Comparison of ENCODE assay signal across 14 mouse cellular contexts in genomic region chr14:55470806-55471205, GRCm38 (mm10). TPM values are rescaled to one million over a fixed set of nuclear protein-coding genes. Genes with fewer than 3 reads are reported as not detected.
DNase-seq lines count a peak whose midpoint lies in the region; ATAC-seq and TF ChIP-seq lines count a peak whose summit lies in the region.
"Had no signal": no experiment of that assay in that cellular context is flagged by ENCODE, and none has a peak within 500 bp of the region (broad histone marks: within the 10 kb centered on the region; RNA-seq: fewer than 3 reads in every experiment).

No protein-coding gene starts in this region.

- WGBS in hindbrain, embryonic 15.5 days, result 15% methylated on average over 10 of the region's 10 CpGs
- 11% methylated on average over 10 of the region's 10 CpGs for WGBS in hindbrain, embryonic 10.5 days
- 2% methylated on average over 10 of the region's 10 CpGs for WGBS in liver, embryonic 12.5 days (ENCODE audit: insufficient replicate concordance)

- TF ChIP-seq POLR2A in ES-Bruce4 (IDR thresholded peaks at IDR 0.05; ENCODE audit: insufficient read depth, low read length), result no peak

- no peaks in the 10 kb centered on the region for H3K9me3 ChIP-seq in hindbrain, embryonic 15.5 days
- H3K9me3 ChIP-seq in hindbrain, embryonic 10.5 days, result no peaks in the 10 kb centered on the region
- no peaks in the 10 kb centered on the region for H3K9me3 ChIP-seq in ES-Bruce4 (replicated peaks; ENCODE audit: control insufficient read depth, insufficient read depth, low read length, poor library complexity, severe bottlenecking)
- no peaks in the 10 kb centered on the region for H3K9me3 ChIP-seq in liver, embryonic 12.5 days (replicated peaks)

- H3K36me3 ChIP-seq in hindbrain, embryonic 15.5 days, result no peaks in the 10 kb centered on the region
- no peaks in the 10 kb centered on the region for H3K36me3 ChIP-seq in hindbrain, embryonic 10.5 days
- no peaks in the 10 kb centered on the region for H3K36me3 ChIP-seq in ES-Bruce4 (ENCODE audit: control insufficient read depth, insufficient read depth, low read length, poor library complexity, severe bottlenecking)
- no peaks in the 10 kb centered on the region for H3K36me3 ChIP-seq in liver, embryonic 12.5 days

- no peak for ATAC-seq in hindbrain, embryonic 15.5 days (ENCODE audit: low FRiP score, low read depth)
- ATAC-seq in liver, embryonic 12.5 days, result no peak

- H3K9ac ChIP-seq in hindbrain, embryonic 15.5 days, result no peak overlapping the region
- H3K9ac ChIP-seq in ES-Bruce4 (ENCODE audit: low read depth, poor library complexity, severe bottlenecking), result 0 out of 2 replicates have a peak overlapping the region, but pooled peaks have one; percentile 26
- no peak overlapping the region for H3K9ac ChIP-seq in liver, embryonic 12.5 days

- TF ChIP-seq EP300 in ES-Bruce4 (IDR thresholded peaks at IDR 0.05; ENCODE audit: insufficient read depth, low read depth, low read length), result peak; percentile 61; the same call in 1 of the 2 replicates

- DNase-seq in hindbrain, embryonic 10.5 days (ENCODE audit: low spot score), result no peak
- DNase-seq in embryo, embryonic 9.5 days (ENCODE audit: extremely low spot score), result peak; percentile 35
- no peak for DNase-seq in cerebellum, adult 18-20 months
- DNase-seq in gastrocnemius, postnatal 25 days, result no peak
- no peak for DNase-seq in cerebellum, adult 9-11 months
- DNase-seq: adrenal gland, adult 8-10 months; cerebellum, postnatal 36 days; layer of hippocampus, adult 9-11 months; thymus, adult 18-20 months had no signal

- H3K27ac ChIP-seq in hindbrain, embryonic 15.5 days (replicated peaks), result no peak overlapping the region
- H3K27ac ChIP-seq in hindbrain, embryonic 10.5 days, result no peak overlapping the region
- no peak overlapping the region for H3K27ac ChIP-seq in ES-Bruce4 (ENCODE audit: insufficient read depth, low read length)
- H3K27ac ChIP-seq in liver, embryonic 12.5 days, result no peak overlapping the region

- H3K27me3 ChIP-seq in hindbrain, embryonic 15.5 days, result no peaks in the 10 kb centered on the region
- no peaks in the 10 kb centered on the region for H3K27me3 ChIP-seq in hindbrain, embryonic 10.5 days (ENCODE audit: insufficient read depth, poor library complexity, severe bottlenecking)
- H3K27me3 ChIP-seq in ES-Bruce4 (ENCODE audit: control insufficient read depth, insufficient read depth, low read length, poor library complexity, severe bottlenecking), result no peaks in the 10 kb centered on the region
- peaks cover 27% of the 10 kb centered on the region for H3K27me3 ChIP-seq in liver, embryonic 12.5 days (replicated peaks)

- H3K4me2 ChIP-seq in hindbrain, embryonic 15.5 days, result 0 out of 2 replicates have a peak overlapping the region, but pooled peaks have one; percentile 5
- peak overlapping the region; percentile 8 for H3K4me2 ChIP-seq in liver, embryonic 12.5 days

- H3K4me3 ChIP-seq in hindbrain, embryonic 15.5 days, result no peak overlapping the region
- no peak overlapping the region for H3K4me3 ChIP-seq in hindbrain, embryonic 10.5 days
- H3K4me3 ChIP-seq in ES-Bruce4 (ENCODE audit: low read depth, low read length), result 0 out of 2 replicates have a peak overlapping the region, but pooled peaks have one; percentile 9
- no peak overlapping the region for H3K4me3 ChIP-seq in liver, embryonic 12.5 days

- TF ChIP-seq CTCF in ES-Bruce4 (IDR thresholded peaks at IDR 0.05; ENCODE audit: low read depth, low read length), result no peak

- H3K4me1 ChIP-seq in hindbrain, embryonic 15.5 days (replicated peaks), result no peaks in the 10 kb centered on the region
- peaks cover 18% of the 10 kb centered on the region; the same call in 1 of the 2 replicates for H3K4me1 ChIP-seq in hindbrain, embryonic 10.5 days (replicated peaks)
- H3K4me1 ChIP-seq in ES-Bruce4 (ENCODE audit: control insufficient read depth, insufficient read depth, low read length), result peaks cover 5% of the 10 kb centered on the region
- peaks cover 24% of the 10 kb centered on the region for H3K4me1 ChIP-seq in liver, embryonic 12.5 days

RNA-seq across cellular contexts. Expression of gene Dhrs4, which starts 7.8 kb away (rescaled TPM):
- polyA plus RNA-seq in hindbrain, embryonic 15.5 days (2015; fragmentation: Nextera tagmentation; extraction: Ambion mirVana), result 25.2 and 26.3 TPM in 2 replicates
- polyA plus RNA-seq in hindbrain, embryonic 10.5 days (2016; fragmentation: Nextera tagmentation; extraction: Ambion mirVana), result 50.5 and 64.5 TPM in 2 replicates
- 24.8 and 29.6 TPM in 2 replicates for polyA plus RNA-seq in ES-Bruce4 (2011; ENCODE audit: insufficient read depth, insufficient read length, low read depth, missing spikeins)
- 76.6 and 77.0 TPM in 2 replicates for polyA plus RNA-seq in liver, embryonic 12.5 days (2016; fragmentation: Nextera tagmentation; extraction: Ambion mirVana)
- 10 to 100 TPM; 42.1 to 47.7 TPM for total RNA-seq in gastrocnemius, postnatal 25 days (2021)

RNA-seq across cellular contexts. Expression of gene Carmil3, which starts 19.6 kb away (rescaled TPM):
- 26.3 and 30.5 TPM in 2 replicates for polyA plus RNA-seq in hindbrain, embryonic 15.5 days (2015; fragmentation: Nextera tagmentation; extraction: Ambion mirVana)
- polyA plus RNA-seq in hindbrain, embryonic 10.5 days (2016; fragmentation: Nextera tagmentation; extraction: Ambion mirVana), result 5.7 and 7.9 TPM in 2 replicates
- 7.5 and 9.9 TPM in 2 replicates for polyA plus RNA-seq in ES-Bruce4 (2011; ENCODE audit: insufficient read depth, insufficient read length, low read depth, missing spikeins)
- 0.91 and 1.8 TPM in 2 replicates for polyA plus RNA-seq in liver, embryonic 12.5 days (2016; fragmentation: Nextera tagmentation; extraction: Ambion mirVana)
- total RNA-seq in gastrocnemius, postnatal 25 days (2021), result under 1 TPM; 0.33 to 0.40 TPM

RNA-seq across cellular contexts. Expression of gene Cpne6, which starts 39.4 kb away (rescaled TPM):
- 6.4 and 9.9 TPM in 2 replicates for polyA plus RNA-seq in hindbrain, embryonic 15.5 days (2015; fragmentation: Nextera tagmentation; extraction: Ambion mirVana)
- polyA plus RNA-seq in hindbrain, embryonic 10.5 days (2016; fragmentation: Nextera tagmentation; extraction: Ambion mirVana), result 1.1 and 1.6 TPM in 2 replicates
- polyA plus RNA-seq in ES-Bruce4 (2011; ENCODE audit: insufficient read depth, insufficient read length, low read depth, missing spikeins), result not detected in 2 replicates
- 0.13 TPM in 1 of 2 replicates, not detected in the other for polyA plus RNA-seq in liver, embryonic 12.5 days (2016; fragmentation: Nextera tagmentation; extraction: Ambion mirVana)
- total RNA-seq in gastrocnemius, postnatal 25 days (2021), result not detected
- total RNA-seq: gastrocnemius, adult 18-20 months; megakaryocyte progenitor cell, adult 5-6 weeks had no signal

RNA-seq across cellular contexts. Expression of gene Nrl, which starts 54.0 kb away (rescaled TPM):
- polyA plus RNA-seq in hindbrain, embryonic 15.5 days (2015; fragmentation: Nextera tagmentation; extraction: Ambion mirVana), result 0.10 and 0.22 TPM in 2 replicates
- not detected in 2 replicates for polyA plus RNA-seq in hindbrain, embryonic 10.5 days (2016; fragmentation: Nextera tagmentation; extraction: Ambion mirVana)
- polyA plus RNA-seq in ES-Bruce4 (2011; ENCODE audit: insufficient read depth, insufficient read length, low read depth, missing spikeins), result not detected in 2 replicates
- polyA plus RNA-seq in liver, embryonic 12.5 days (2016; fragmentation: Nextera tagmentation; extraction: Ambion mirVana), result not detected in 2 replicates
- total RNA-seq in gastrocnemius, postnatal 25 days (2021), result not detected
- total RNA-seq: adrenal gland, adult 8-10 months; gastrocnemius, adult 18-20 months; megakaryocyte progenitor cell, adult 5-6 weeks had no signal
